Mouse (Mus musculus): ENCODE measurements around the gene Smg8.
"Not testable (repeated sequence)": the region's sequence is repeated elsewhere in the genome, so short reads cannot be mapped to it uniquely, and the experiment has no call there.

Smg8 gene

GRCm38 (mm10) chr11:87086290-87086984, at the start of gene Smg8:
Gene Smg8, minus strand, starts transcription at chr11:87086774.
- DNase-seq (ENCODE audit: low spot score) = peak; percentile 90

GRCm38 (mm10) chr11:87136233-87136632, 49.7 kb upstream of the Smg8 start:
- DNase-seq (ENCODE audit: low spot score) = no peak

GRCm38 (mm10) chr11:87126824-87127816, 40.5 kb upstream of the Smg8 start, which contains the start of gene Trim37:
Gene Trim37, plus strand, starts transcription at chr11:87127077.
- peak; percentile 95 for DNase-seq (ENCODE audit: low spot score)

- DNase-seq (ENCODE audit: low spot score) = no peak
Observed at GRCm38 (mm10) chr11:87126281-87126823, 39.8 kb upstream of the Smg8 start.

GRCm38 (mm10) chr11:87125562-87125961, 39.0 kb upstream of the Smg8 start:
- DNase-seq (ENCODE audit: low spot score) = no peak

GRCm38 (mm10) chr11:87121864-87122263, 35.3 kb upstream of the Smg8 start:
- DNase-seq (ENCODE audit: low spot score) = no peak

GRCm38 (mm10) chr11:87110172-87110909, 23.8 kb upstream of the Smg8 start:
- no peak for DNase-seq (ENCODE audit: low spot score)

GRCm38 (mm10) chr11:87109519-87110171, 23.1 kb upstream of the Smg8 start:
- peak; percentile 36 for DNase-seq (ENCODE audit: low spot score)

GRCm38 (mm10) chr11:87108755-87109518, 22.4 kb upstream of the Smg8 start, which contains the start of gene Ska2:
Gene Ska2, plus strand, starts transcription at chr11:87109234.
- peak; percentile 100 for DNase-seq (ENCODE audit: low spot score)

GRCm38 (mm10) chr11:87108409-87108754, 21.8 kb upstream of the Smg8 start, which contains the start of gene Prr11:
Gene Prr11, minus strand, starts transcription at chr11:87108708.
- DNase-seq (ENCODE audit: low spot score) = no peak

- no peak for DNase-seq (ENCODE audit: low spot score)
Observed at GRCm38 (mm10) chr11:87087142-87087541, 568 bp upstream of the Smg8 start.

- DNase-seq (ENCODE audit: low spot score) = no peak
Observed at GRCm38 (mm10) chr11:87085461-87085860, 1.1 kb downstream of the Smg8 start.

GRCm38 (mm10) chr11:87083712-87084111, 2.9 kb downstream of the Smg8 start:
- DNase-seq (ENCODE audit: low spot score) = no peak

- DNase-seq (ENCODE audit: low spot score) = peak; percentile 67
Observed at GRCm38 (mm10) chr11:87073866-87074440, 12.6 kb downstream of the Smg8 start, which contains the start of gene Gdpd1. Gene Gdpd1, minus strand, starts transcription at chr11:87074062.

- DNase-seq (ENCODE audit: low spot score) = peak; percentile 63
Observed at GRCm38 (mm10) chr11:87073343-87073865, 13.2 kb downstream of the Smg8 start.

GRCm38 (mm10) chr11:87062087-87062486, 24.5 kb downstream of the Smg8 start:
- no peak for DNase-seq (ENCODE audit: low spot score)

- DNase-seq (ENCODE audit: low spot score) = no peak
Observed at GRCm38 (mm10) chr11:87060410-87060809, 26.2 kb downstream of the Smg8 start.

- no peak for DNase-seq (ENCODE audit: low spot score)
Observed at GRCm38 (mm10) chr11:87056286-87056685, 30.3 kb downstream of the Smg8 start.

GRCm38 (mm10) chr11:87048900-87049299, 37.7 kb downstream of the Smg8 start:
- not testable (repeated sequence) for DNase-seq (ENCODE audit: low spot score)

GRCm38 (mm10) chr11:87046968-87047367, 39.6 kb downstream of the Smg8 start:
- no peak for DNase-seq (ENCODE audit: low spot score)

Measured in adipocyte (in vitro differentiated cells).